Mouse (Mus musculus): ENCODE results near the gene Enpp6.

Gene Enpp6

GRCm38 (mm10) chr8:47067121-47067520, 80.4 kb downstream of the Enpp6 start:
- DNase-seq: no peak

- no peak for DNase-seq
These were observed 82.9 kb downstream of the Enpp6 start for GRCm38 (mm10) chr8:47069634-47070033.

- DNase-seq: no peak
These were observed 85.3 kb downstream of the Enpp6 start for GRCm38 (mm10) chr8:47072001-47072400.

- no peak for DNase-seq
These were observed 89.4 kb downstream of the Enpp6 start for GRCm38 (mm10) chr8:47075941-47076555.

GRCm38 (mm10) chr8:47080037-47080436, 93.3 kb downstream of the Enpp6 start:
- no peak for DNase-seq

- DNase-seq: no peak
These were observed 95.7 kb downstream of the Enpp6 start for GRCm38 (mm10) chr8:47082201-47083027.

GRCm38 (mm10) chr8:47090021-47090420, 103.3 kb downstream of the Enpp6 start:
- DNase-seq: no peak

GRCm38 (mm10) chr8:47105617-47106016, 118.9 kb downstream of the Enpp6 start:
- no peak for DNase-seq

- no peak for DNase-seq
These were observed 127.6 kb downstream of the Enpp6 start for GRCm38 (mm10) chr8:47114133-47114796.

GRCm38 (mm10) chr8:47117336-47117735, 130.6 kb downstream of the Enpp6 start:
- no peak for DNase-seq

GRCm38 (mm10) chr8:47119895-47120294, 133.2 kb downstream of the Enpp6 start:
- DNase-seq: no peak

- DNase-seq: no peak
These were observed 142.2 kb downstream of the Enpp6 start for GRCm38 (mm10) chr8:47128859-47129258.

GRCm38 (mm10) chr8:47133381-47133780, 146.7 kb downstream of the Enpp6 start:
- DNase-seq: no peak

- no peak for DNase-seq
These were observed 148.0 kb downstream of the Enpp6 start for GRCm38 (mm10) chr8:47134736-47135135.

- DNase-seq: no peak
These were observed 148.9 kb downstream of the Enpp6 start for GRCm38 (mm10) chr8:47135586-47135985.

GRCm38 (mm10) chr8:47136047-47136446, 149.4 kb downstream of the Enpp6 start:
- no peak for DNase-seq

GRCm38 (mm10) chr8:47145258-47145657, 158.6 kb downstream of the Enpp6 start:
- no peak for DNase-seq

Measured in cerebellum, adult 18-20 months (tissue).